Mouse (Mus musculus) hindbrain, embryonic 12.5 days (tissue): ENCODE data around the gene Olfr740. TPM values are rescaled to one million over a fixed set of nuclear protein-coding genes. Genes with fewer than 3 reads are reported as not detected.

Experiments used
- ATAC-seq: fragments of 200-750 bp; cut with Nextera tagmentation; 2 replicates; pipeline ENCODE4 v1.8.0; 2017; ENCODE audit warnings: moderate TSS enrichment; ENCODE audit not compliant: low FRiP score
- H3K27ac ChIP-seq: fragments of 300-500 bp; sonication (generic); 2 replicates; pipeline ENCODE4 v1.5.1; 2016; ENCODE audit warnings: mild to moderate bottlenecking
- H3K27me3 ChIP-seq: fragments of 300-500 bp; sonication (generic); 2 replicates; pipeline ENCODE4 v1.6.1; 2016; ENCODE audit warnings: mild to moderate bottlenecking
- H3K36me3 ChIP-seq: fragments of 300-500 bp; sonication (generic); 2 replicates; pipeline ENCODE4 v1.6.1; 2016; ENCODE audit warnings: mild to moderate bottlenecking
- H3K4me1 ChIP-seq: fragments of 300-500 bp; sonication (generic); 2 replicates; pipeline ENCODE4 v1.6.1; 2016
- H3K4me2 ChIP-seq: fragments of 300-500 bp; sonication (generic); replicated peaks from 2 replicates; pipeline ENCODE4 v1.6.1; 2016; ENCODE audit warnings: mild to moderate bottlenecking
- H3K4me3 ChIP-seq: fragments of 300-500 bp; sonication (generic); 2 replicates; pipeline ENCODE4 v1.5.1; 2016; ENCODE audit warnings: mild to moderate bottlenecking
- H3K9ac ChIP-seq: fragments of 300-500 bp; sonication (generic); 2 replicates; pipeline ENCODE4 v1.6.1; 2016; ENCODE audit warnings: mild to moderate bottlenecking, moderate library complexity
- H3K9me3 ChIP-seq: fragments of 300-500 bp; sonication (generic); replicated peaks from 2 replicates; pipeline ENCODE4 v1.6.1; 2016; ENCODE audit warnings: mild to moderate bottlenecking
- WGBS: fragments of 180-500 bp; shearing (Covaris S2); methylation state at CpG from one replicate; pipeline ENCODE4 v1.1.7; 2016; 5-methylcytosine and 5-hydroxymethylcytosine counted together
- polyA plus RNA-seq: library from polyadenylated mRNA; unstranded; fragments of >200 nt; fragmentation: Nextera tagmentation; extraction: Ambion mirVana; gene quantifications from 2 replicates; pipeline ENCODE4 v1.2.1, GENCODE M21; 2016

The Olfr740 gene
- not detected in 2 replicates for polyA plus RNA-seq

DNA sequence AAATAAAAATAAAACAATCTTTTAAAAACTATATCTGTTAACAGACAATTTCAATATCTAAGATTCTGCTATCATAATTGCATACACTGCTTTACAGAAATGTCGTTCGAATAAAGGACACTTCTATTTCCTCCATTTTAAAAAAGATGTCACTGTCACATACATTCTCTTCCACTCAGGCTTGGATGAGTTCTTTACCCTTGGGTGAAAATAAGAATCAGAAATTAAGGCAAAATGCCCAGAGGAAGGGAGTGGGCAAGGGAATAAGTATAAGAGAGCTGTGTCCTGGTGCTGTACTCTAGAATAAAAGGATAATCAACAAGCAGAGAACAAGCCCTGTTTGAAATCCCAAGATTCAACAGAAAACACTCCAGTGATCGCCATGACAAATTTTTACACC is at the start of gene Olfr740:
Gene Olfr740 (plus strand): TSS at position 301 of the 400 bp plus-strand sequence.
- H3K4me2 ChIP-seq = no peak within 1 kb of the TSS

GRCm38 (mm10) chr14:50407268-50407667 is 38.1 kb upstream of the Olfr740 start, which contains the start of gene Olfr738:
Olfr738 (plus strand) TSS chr14:50407568.
- no peak within 1 kb of the TSS for H3K4me3 ChIP-seq
- H3K9ac ChIP-seq = no peak within 1 kb of the TSS
- H3K27ac ChIP-seq = no peak within 1 kb of the TSS
- ATAC-seq = no peak
- no peak within 1 kb of the TSS for H3K4me2 ChIP-seq
- WGBS = 94% methylated on average over 1 of the region's 1 CpGs
- no peaks in the 10 kb centered on the region for H3K4me1 ChIP-seq
- no peaks in the 10 kb centered on the region for H3K27me3 ChIP-seq
- no peaks in the 10 kb centered on the region for H3K9me3 ChIP-seq
- no peaks in the 10 kb centered on the region for H3K36me3 ChIP-seq

More for the DNA sequence above, at the start of gene Olfr740:
- Histone ChIP-seq H3K27ac (no peak within 1 kb of the TSS), H3K27me3 (no peaks in the 10 kb centered on the region), H3K9ac (no peak within 1 kb of the TSS), H3K9me3 (no peaks in the 10 kb centered on the region), H3K36me3 (no peaks in the 10 kb centered on the region), H3K4me1 (no peaks in the 10 kb centered on the region), H3K4me3 (no peak within 1 kb of the TSS)
- WGBS = 80% methylated on average over 3 of the region's 3 CpGs
- no peak for ATAC-seq

DNA sequence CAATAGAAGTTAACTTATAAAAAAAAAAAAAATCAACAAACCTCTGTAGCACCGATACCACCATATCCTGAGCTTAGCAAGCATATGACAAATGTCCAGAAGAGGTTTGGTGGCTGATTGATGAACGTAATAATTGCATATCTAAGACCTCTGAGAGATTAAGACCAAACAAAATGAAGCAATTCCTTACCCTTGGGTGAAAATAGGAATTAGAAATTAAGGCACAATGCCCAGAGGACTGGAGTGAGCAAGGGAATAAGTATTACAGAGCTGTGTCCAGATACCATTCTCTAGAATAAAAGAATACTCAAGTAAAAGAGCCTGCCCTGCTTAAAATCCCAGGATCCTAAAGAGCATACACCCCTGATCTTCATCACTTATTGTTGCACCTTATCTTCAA is 27.0 kb upstream of the Olfr740 start, which contains the start of gene Olfr739:
Gene Olfr739 (plus strand): TSS at position 301 of the 400 bp plus-strand sequence.
- H3K4me2 ChIP-seq = no peak within 1 kb of the TSS
- no peak within 1 kb of the TSS for H3K4me3 ChIP-seq
- 74% methylated on average over 2 of the region's 2 CpGs for WGBS
- H3K27me3 ChIP-seq = no peaks in the 10 kb centered on the region
- H3K36me3 ChIP-seq = no peaks in the 10 kb centered on the region
- H3K4me1 ChIP-seq = no peaks in the 10 kb centered on the region
- no peaks in the 10 kb centered on the region for H3K9me3 ChIP-seq
- ATAC-seq = no peak
- no peak within 1 kb of the TSS for H3K9ac ChIP-seq
- H3K27ac ChIP-seq = no peak within 1 kb of the TSS

DNA sequence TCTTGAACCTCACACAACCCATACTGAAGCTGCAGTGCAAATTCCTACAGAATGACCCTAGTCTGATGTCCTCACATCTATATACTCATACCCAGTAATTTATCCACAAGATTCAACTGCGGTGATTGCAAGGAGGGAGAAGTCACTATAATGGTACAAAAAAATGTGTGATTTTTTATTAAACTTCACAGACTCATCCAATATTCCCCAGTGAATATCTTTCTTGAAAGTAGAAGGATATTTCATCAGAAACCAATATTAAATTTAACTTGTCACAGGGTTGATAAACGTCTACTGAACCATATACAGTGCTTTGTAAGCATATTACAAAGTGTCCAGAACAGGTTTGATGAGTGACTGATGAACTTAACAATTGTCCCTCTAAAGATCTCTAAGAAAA is 27.1 kb downstream of the Olfr740 start, which contains the start of gene Olfr741:
Gene Olfr741 (plus strand): TSS at position 301 of the 400 bp plus-strand sequence.
- Histone ChIP-seq H3K36me3 (no peaks in the 10 kb centered on the region), H3K4me2 (no peak within 1 kb of the TSS), H3K27ac (no peak within 1 kb of the TSS), H3K4me1 (no peaks in the 10 kb centered on the region), H3K27me3 (no peaks in the 10 kb centered on the region), H3K9ac (no peak within 1 kb of the TSS), H3K4me3 (no peak within 1 kb of the TSS), H3K9me3 (no peaks in the 10 kb centered on the region)
- 77% methylated on average over 2 of the region's 2 CpGs for WGBS
- no peak for ATAC-seq

- no peaks in the 10 kb centered on the region for H3K36me3 ChIP-seq
- no peak overlapping the region for H3K4me2 ChIP-seq
- no peak for ATAC-seq
- no peak overlapping the region for H3K9ac ChIP-seq
- 72% methylated on average over 2 of the region's 2 CpGs for WGBS
- H3K27ac ChIP-seq = no peak overlapping the region
- H3K27me3 ChIP-seq = no peaks in the 10 kb centered on the region
- no peak overlapping the region for H3K4me3 ChIP-seq
- H3K9me3 ChIP-seq = no peaks in the 10 kb centered on the region
- no peaks in the 10 kb centered on the region for H3K4me1 ChIP-seq
Measured at GRCm38 (mm10) chr14:50478406-50478805, 33.1 kb downstream of the Olfr740 start.

DNA sequence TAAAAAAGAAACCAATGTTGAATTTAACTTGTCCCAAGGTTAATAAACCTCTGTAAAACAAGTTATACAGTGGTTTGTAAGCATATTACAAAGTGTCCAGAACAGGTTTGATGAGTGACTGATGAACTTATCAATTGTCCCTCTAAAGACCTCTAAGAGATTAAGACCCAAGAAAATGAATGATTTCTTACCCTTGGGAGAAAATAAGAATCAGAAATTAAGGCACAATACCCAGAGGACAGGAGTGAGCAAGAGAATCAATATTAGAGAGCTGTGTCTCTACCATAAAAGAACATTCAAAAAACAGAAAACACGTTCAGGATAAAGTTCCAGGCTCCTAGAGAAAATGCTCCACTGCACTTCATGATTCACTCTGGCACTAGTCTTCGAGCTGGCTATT is 58.0 kb downstream of the Olfr740 start, which contains the start of gene Olfr742:
Gene Olfr742 (plus strand): TSS at position 301 of the 400 bp plus-strand sequence.
- H3K36me3 ChIP-seq = no peaks in the 10 kb centered on the region
- no peak for ATAC-seq
- H3K4me3 ChIP-seq = no peak within 1 kb of the TSS
- WGBS = 67% methylated on average over 2 of the region's 2 CpGs
- no peaks in the 10 kb centered on the region for H3K27me3 ChIP-seq
- no peak within 1 kb of the TSS for H3K4me2 ChIP-seq
- no peaks in the 10 kb centered on the region for H3K4me1 ChIP-seq
- H3K9ac ChIP-seq = no peak within 1 kb of the TSS
- no peak within 1 kb of the TSS for H3K27ac ChIP-seq
- no peaks in the 10 kb centered on the region for H3K9me3 ChIP-seq

Other genes starting within 250 kb of the Olfr740 start
- not detected in 2 replicates for gene Olfr731, start 203.7 kb upstream of the Olfr740 start, polyA plus RNA-seq
- not detected in 2 replicates for gene Olfr732, start 161.3 kb upstream of the Olfr740 start, polyA plus RNA-seq
- not detected in 2 replicates for gene Olfr733, start 144.0 kb upstream of the Olfr740 start, polyA plus RNA-seq
- not detected in 2 replicates for gene Olfr734, start 118.8 kb upstream of the Olfr740 start, polyA plus RNA-seq
- gene Olfr735, start 96.7 kb upstream of the Olfr740 start, polyA plus RNA-seq = not detected in 2 replicates
- gene Tlr11, start 87.6 kb upstream of the Olfr740 start, polyA plus RNA-seq = not detected in 2 replicates
- gene Olfr736, start 64.4 kb upstream of the Olfr740 start, polyA plus RNA-seq = not detected in 2 replicates
- gene Olfr738, start 38.0 kb upstream of the Olfr740 start, polyA plus RNA-seq = not detected in 2 replicates
- gene Olfr739, start 26.9 kb upstream of the Olfr740 start, polyA plus RNA-seq = not detected in 2 replicates
- not detected in 2 replicates for gene Olfr741, start 27.2 kb downstream of the Olfr740 start, polyA plus RNA-seq
- not detected in 2 replicates for gene Olfr742, start 58.1 kb downstream of the Olfr740 start, polyA plus RNA-seq
- not detected in 2 replicates for gene Olfr743, start 76.3 kb downstream of the Olfr740 start, polyA plus RNA-seq
- not detected in 2 replicates for gene Olfr744, start 169.3 kb downstream of the Olfr740 start, polyA plus RNA-seq
- not detected in 2 replicates for gene Olfr745, start 193.8 kb downstream of the Olfr740 start, polyA plus RNA-seq
- not detected in 2 replicates for gene Olfr746, start 201.5 kb downstream of the Olfr740 start, polyA plus RNA-seq
- not detected in 2 replicates for gene Olfr747, start 247.7 kb downstream of the Olfr740 start, polyA plus RNA-seq